Mouse (Mus musculus): ENCODE measurements around the gene Ogfod2. TPM values are rescaled to one million over a fixed set of nuclear protein-coding genes. Genes with fewer than 3 reads are reported as not detected.

Gene Ogfod2
- polyA plus RNA-seq, 1 experiment: 15.2 TPM

GRCm38 (mm10) chr5:124075716-124076115, 36.4 kb upstream of the Ogfod2 start:
- Histone ChIP-seq H3K4me2 (ENCODE audit: low read depth) (no peak overlapping the region), H3ac (ENCODE audit: control insufficient read depth, insufficient read length) (no peak overlapping the region), H3K36me3 (ENCODE audit: control insufficient read depth, insufficient read depth) (no peaks in the 10 kb centered on the region), H3K4me3 (no peak overlapping the region), H3K27me3 (ENCODE audit: control insufficient read depth, insufficient read depth, insufficient read length) (no peaks in the 10 kb centered on the region), H3K79me2 (ENCODE audit: control insufficient read depth, insufficient read depth) (no peaks in the 10 kb centered on the region)
- TF ChIP-seq POLR2A (IDR thresholded peaks at IDR 0.05; ENCODE audit: insufficient read length, low read depth) (no peak), SRF (IDR thresholded peaks at IDR 0.05; ENCODE audit: control insufficient read depth, insufficient read length, low read depth) (no peak), TCF3 (IDR thresholded peaks at IDR 0.05; ENCODE audit: insufficient read length, low read depth) (no peak), MAX (IDR thresholded peaks at IDR 0.05; ENCODE audit: low read depth) (no peak), MYOD1 (IDR thresholded peaks at IDR 0.05; ENCODE audit: control insufficient read depth in 1 of 3, insufficient read length in 2 of 3, low read depth in 2 of 3) (no peak), CEBPB (IDR thresholded peaks at IDR 0.05; ENCODE audit: insufficient read depth, poor library complexity, severe bottlenecking) (no peak), POLR2AphosphoS2 (IDR thresholded peaks at IDR 0.05; ENCODE audit: insufficient read length, low read depth) (no peak), E2F4 (IDR thresholded peaks at IDR 0.05; ENCODE audit: insufficient read depth) (no peak), MYOG (IDR thresholded peaks at IDR 0.05; ENCODE audit: control insufficient read depth in 1 of 3, insufficient read depth in 1 of 3, insufficient read length in 2 of 3, low read depth in 2 of 3) (no peak), REST (IDR thresholded peaks at IDR 0.05; ENCODE audit: insufficient read depth, insufficient read length) (no peak), USF1 (IDR thresholded peaks at IDR 0.05; ENCODE audit: low read depth) (no peak), TCF12 (IDR thresholded peaks at IDR 0.05; ENCODE audit: insufficient read depth, poor library complexity, severe bottlenecking) (no peak)

GRCm38 (mm10) chr5:124076559-124076958, 35.5 kb upstream of the Ogfod2 start:
- no peaks in the 10 kb centered on the region for H3K36me3 ChIP-seq (ENCODE audit: control insufficient read depth, insufficient read depth)
- H3ac ChIP-seq (ENCODE audit: control insufficient read depth, insufficient read length): no peak overlapping the region
- no peaks in the 10 kb centered on the region for H3K79me2 ChIP-seq (ENCODE audit: control insufficient read depth, insufficient read depth)
- no peak overlapping the region for H3K4me2 ChIP-seq (ENCODE audit: low read depth)
- TF ChIP-seq E2F4 (IDR thresholded peaks at IDR 0.05; ENCODE audit: insufficient read depth): no peak
- TF ChIP-seq CEBPB (IDR thresholded peaks at IDR 0.05; ENCODE audit: insufficient read depth, poor library complexity, severe bottlenecking): no peak
- TF ChIP-seq MYOD1 (IDR thresholded peaks at IDR 0.05; ENCODE audit: control insufficient read depth in 1 of 3, insufficient read length in 2 of 3, low read depth in 2 of 3): no peak
- no peak for TF ChIP-seq SRF (IDR thresholded peaks at IDR 0.05; ENCODE audit: control insufficient read depth, insufficient read length, low read depth)
- no peaks in the 10 kb centered on the region for H3K27me3 ChIP-seq (ENCODE audit: control insufficient read depth, insufficient read depth, insufficient read length)
- no peak overlapping the region for H3K4me3 ChIP-seq

DNA sequence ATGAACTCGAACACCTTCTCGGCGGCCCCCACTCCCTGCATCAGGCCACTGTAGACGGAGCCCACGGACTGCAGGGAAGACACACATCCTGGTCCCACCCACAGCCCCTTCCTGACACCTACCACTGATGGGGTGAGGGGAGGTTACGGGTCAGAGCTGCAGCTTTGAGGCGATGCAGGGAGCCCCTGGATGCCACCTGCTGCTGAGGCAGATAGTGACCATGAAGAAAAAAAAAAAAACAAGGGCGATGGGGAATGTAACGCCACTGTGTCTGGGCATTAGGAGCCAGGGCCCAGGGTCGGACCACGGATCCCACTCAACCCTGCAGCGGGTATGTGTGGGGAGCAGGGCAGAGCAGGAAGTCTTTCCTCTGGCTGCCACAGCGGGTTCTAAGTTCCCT, 34.9 kb upstream of the Ogfod2 start:
- no peaks in the 10 kb centered on the region for H3K36me3 ChIP-seq (ENCODE audit: control insufficient read depth, insufficient read depth)
- no peak overlapping the region for H3ac ChIP-seq (ENCODE audit: control insufficient read depth, insufficient read length)
- no peaks in the 10 kb centered on the region for H3K79me2 ChIP-seq (ENCODE audit: control insufficient read depth, insufficient read depth)
- TF ChIP-seq SRF (IDR thresholded peaks at IDR 0.05; ENCODE audit: control insufficient read depth, insufficient read length, low read depth): no peak
- TF ChIP-seq MYOG (IDR thresholded peaks at IDR 0.05; ENCODE audit: control insufficient read depth in 1 of 3, insufficient read depth in 1 of 3, insufficient read length in 2 of 3, low read depth in 2 of 3): no peak
- no peak for TF ChIP-seq TCF3 (IDR thresholded peaks at IDR 0.05; ENCODE audit: insufficient read length, low read depth)
- TF ChIP-seq MYOD1 (IDR thresholded peaks at IDR 0.05; ENCODE audit: control insufficient read depth in 1 of 3, insufficient read length in 2 of 3, low read depth in 2 of 3): no peak
- no peak for TF ChIP-seq REST (IDR thresholded peaks at IDR 0.05; ENCODE audit: insufficient read depth, insufficient read length)
- TF ChIP-seq E2F4 (IDR thresholded peaks at IDR 0.05; ENCODE audit: insufficient read depth): no peak
- TF ChIP-seq MAX (IDR thresholded peaks at IDR 0.05; ENCODE audit: low read depth): no peak
- no peak for TF ChIP-seq POLR2A (IDR thresholded peaks at IDR 0.05; ENCODE audit: insufficient read length, low read depth)
- TF ChIP-seq CEBPB (IDR thresholded peaks at IDR 0.05; ENCODE audit: insufficient read depth, poor library complexity, severe bottlenecking): no peak
- no peak for TF ChIP-seq TCF12 (IDR thresholded peaks at IDR 0.05; ENCODE audit: insufficient read depth, poor library complexity, severe bottlenecking)
- no peak for TF ChIP-seq USF1 (IDR thresholded peaks at IDR 0.05; ENCODE audit: low read depth)
- TF ChIP-seq POLR2AphosphoS2 (IDR thresholded peaks at IDR 0.05; ENCODE audit: insufficient read length, low read depth): no peak
- no peak overlapping the region for H3K4me3 ChIP-seq
- H3K27me3 ChIP-seq (ENCODE audit: control insufficient read depth, insufficient read depth, insufficient read length): no peaks in the 10 kb centered on the region
- no peak overlapping the region for H3K4me2 ChIP-seq (ENCODE audit: low read depth)

DNA sequence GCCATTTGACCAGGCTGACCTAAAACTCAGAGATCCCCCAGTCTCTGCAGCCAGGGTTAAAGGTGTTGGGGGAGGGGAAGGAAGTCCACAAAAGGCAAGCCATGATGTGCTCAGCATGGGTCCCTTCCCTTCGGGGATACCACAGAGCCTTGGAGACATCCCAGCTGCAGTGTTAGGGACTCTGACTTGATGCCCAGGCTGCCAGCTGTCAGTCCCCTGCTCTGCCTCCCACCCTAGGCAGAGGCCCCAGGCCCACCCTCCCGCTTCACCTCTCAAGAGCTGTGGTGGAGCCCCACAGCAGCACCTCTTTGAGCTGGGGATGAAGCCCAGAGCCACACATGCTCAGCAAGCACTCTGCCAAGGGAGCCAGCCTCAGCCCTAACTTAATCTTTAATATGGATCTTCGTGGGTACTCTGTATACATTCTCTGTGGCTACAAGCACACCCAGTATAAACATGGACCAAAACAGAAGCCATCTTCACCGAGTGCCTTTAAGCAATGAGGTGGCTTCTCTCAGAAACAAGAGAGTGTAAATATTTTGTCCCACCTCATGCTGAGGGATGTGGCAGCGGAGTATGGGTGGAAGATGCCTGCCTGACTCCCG, 34.1 kb upstream of the Ogfod2 start:
- Histone ChIP-seq H3K4me2 (ENCODE audit: low read depth) (no peak overlapping the region), H3K4me3 (no peak overlapping the region), H3K27me3 (ENCODE audit: control insufficient read depth, insufficient read depth, insufficient read length) (no peaks in the 10 kb centered on the region), H3K79me2 (ENCODE audit: control insufficient read depth, insufficient read depth) (no peaks in the 10 kb centered on the region), H3K36me3 (ENCODE audit: control insufficient read depth, insufficient read depth) (no peaks in the 10 kb centered on the region), H3ac (ENCODE audit: control insufficient read depth, insufficient read length) (no peak overlapping the region)
- TF ChIP-seq MYOD1 (IDR thresholded peaks at IDR 0.05; ENCODE audit: control insufficient read depth in 1 of 3, insufficient read length in 2 of 3, low read depth in 2 of 3): no peak
- no peak for TF ChIP-seq POLR2A (IDR thresholded peaks at IDR 0.05; ENCODE audit: insufficient read length, low read depth)
- TF ChIP-seq CEBPB (IDR thresholded peaks at IDR 0.05; ENCODE audit: insufficient read depth, poor library complexity, severe bottlenecking): no peak
- no peak for TF ChIP-seq MAX (IDR thresholded peaks at IDR 0.05; ENCODE audit: low read depth)
- no peak for TF ChIP-seq USF1 (IDR thresholded peaks at IDR 0.05; ENCODE audit: low read depth)
- no peak for TF ChIP-seq TCF3 (IDR thresholded peaks at IDR 0.05; ENCODE audit: insufficient read length, low read depth)
- TF ChIP-seq E2F4 (IDR thresholded peaks at IDR 0.05; ENCODE audit: insufficient read depth): no peak
- TF ChIP-seq REST (IDR thresholded peaks at IDR 0.05; ENCODE audit: insufficient read depth, insufficient read length): no peak
- no peak for TF ChIP-seq SRF (IDR thresholded peaks at IDR 0.05; ENCODE audit: control insufficient read depth, insufficient read length, low read depth)
- TF ChIP-seq TCF12 (IDR thresholded peaks at IDR 0.05; ENCODE audit: insufficient read depth, poor library complexity, severe bottlenecking): no peak
- TF ChIP-seq POLR2AphosphoS2 (IDR thresholded peaks at IDR 0.05; ENCODE audit: insufficient read length, low read depth): no peak
- TF ChIP-seq MYOG (IDR thresholded peaks at IDR 0.05; ENCODE audit: control insufficient read depth in 1 of 3, insufficient read depth in 1 of 3, insufficient read length in 2 of 3, low read depth in 2 of 3): no peak
